Mouse (Mus musculus): ENCODE data around the gene Cntnap2. TPM values are rescaled to one million over a fixed set of nuclear protein-coding genes. Genes with fewer than 3 reads are reported as not detected.
"Not testable (repeated sequence)": the region's sequence is repeated elsewhere in the genome, so short reads cannot be mapped to it uniquely, and the experiment has no call there.

The Cntnap2 gene
- polyA plus RNA-seq, 1 experiment from 2014 or later: 4.7 TPM

GRCm38 (mm10) chr6:47050319-47051222 lies 1991.4 kb downstream of the Cntnap2 start:
- Histone ChIP-seq H3K4me3 (no peak overlapping the region), H3K27me3 (peaks cover 3% of the 10 kb centered on the region; the same call in 1 of the 2 replicates), H3K9ac (no peak overlapping the region), H3K4me1 (no peaks in the 10 kb centered on the region), H3K4me2 (replicated peaks) (no peak overlapping the region), H3K9me3 (no peaks in the 10 kb centered on the region), H3K27ac (no peak overlapping the region), H3K36me3 (no peaks in the 10 kb centered on the region)
- no peak for ATAC-seq (ENCODE audit: low FRiP score, low read depth)
- WGBS: 66% methylated on average over 7 of the region's 7 CpGs

- no peak overlapping the region for H3K4me3 ChIP-seq
- no peaks in the 10 kb centered on the region for H3K4me1 ChIP-seq
- no peak overlapping the region for H3K27ac ChIP-seq
- no peaks in the 10 kb centered on the region for H3K36me3 ChIP-seq
- H3K27me3 ChIP-seq: no peaks in the 10 kb centered on the region
- H3K9me3 ChIP-seq: no peaks in the 10 kb centered on the region
- ATAC-seq (ENCODE audit: low FRiP score, low read depth): no peak
- 84% methylated on average over 3 of the region's 3 CpGs for WGBS
- H3K9ac ChIP-seq: no peak overlapping the region
- H3K4me2 ChIP-seq (replicated peaks): no peak overlapping the region
These were observed 2002.2 kb downstream of the Cntnap2 start for GRCm38 (mm10) chr6:47061341-47061740.

GRCm38 (mm10) chr6:47089998-47090397 lies 2030.8 kb downstream of the Cntnap2 start:
- Histone ChIP-seq H3K27me3 (no peaks in the 10 kb centered on the region), H3K27ac (no peak overlapping the region), H3K4me1 (no peaks in the 10 kb centered on the region), H3K9ac (no peak overlapping the region), H3K4me2 (replicated peaks) (no peak overlapping the region), H3K9me3 (no peaks in the 10 kb centered on the region), H3K36me3 (no peaks in the 10 kb centered on the region), H3K4me3 (no peak overlapping the region)
- no peak for ATAC-seq (ENCODE audit: low FRiP score, low read depth)
- WGBS: 57% methylated on average over 4 of the region's 4 CpGs

GRCm38 (mm10) chr6:47104951-47105350 lies 2045.8 kb downstream of the Cntnap2 start:
- no peaks in the 10 kb centered on the region for H3K27me3 ChIP-seq
- H3K4me3 ChIP-seq: no peak overlapping the region
- H3K9ac ChIP-seq: no peak overlapping the region
- no peak overlapping the region for H3K4me2 ChIP-seq (replicated peaks)
- H3K36me3 ChIP-seq: no peaks in the 10 kb centered on the region
- 38% methylated on average over 1 of the region's 1 CpGs for WGBS
- no peak for ATAC-seq (ENCODE audit: low FRiP score, low read depth)
- no peaks in the 10 kb centered on the region for H3K9me3 ChIP-seq
- H3K27ac ChIP-seq: no peak overlapping the region
- no peaks in the 10 kb centered on the region for H3K4me1 ChIP-seq

GRCm38 (mm10) chr6:47109582-47110220 lies 2050.5 kb downstream of the Cntnap2 start:
- Histone ChIP-seq H3K4me3 (no peak overlapping the region), H3K27me3 (no peaks in the 10 kb centered on the region), H3K4me1 (no peaks in the 10 kb centered on the region), H3K4me2 (replicated peaks) (no peak overlapping the region), H3K27ac (no peak overlapping the region), H3K36me3 (no peaks in the 10 kb centered on the region), H3K9ac (no peak overlapping the region), H3K9me3 (no peaks in the 10 kb centered on the region)
- ATAC-seq (ENCODE audit: low FRiP score, low read depth): no peak
- 35% methylated on average over 6 of the region's 6 CpGs for WGBS

GRCm38 (mm10) chr6:47134063-47134462 lies 2074.9 kb downstream of the Cntnap2 start:
- not testable (repeated sequence) for H3K9ac ChIP-seq; H3K27ac ChIP-seq; H3K4me1 ChIP-seq; H3K9me3 ChIP-seq; H3K27me3 ChIP-seq; H3K4me2 ChIP-seq (replicated peaks); H3K36me3 ChIP-seq; ATAC-seq (ENCODE audit: low FRiP score, low read depth); H3K4me3 ChIP-seq
- no CpG with 5 or more reads among the region's 1 CpGs for WGBS

GRCm38 (mm10) chr6:47153018-47153417 lies 2093.9 kb downstream of the Cntnap2 start:
- H3K9ac ChIP-seq; H3K4me3 ChIP-seq; ATAC-seq (ENCODE audit: low FRiP score, low read depth); H3K27me3 ChIP-seq; H3K9me3 ChIP-seq; H3K36me3 ChIP-seq; H3K27ac ChIP-seq; H3K4me1 ChIP-seq; H3K4me2 ChIP-seq (replicated peaks): not testable (repeated sequence)
- no CpG with 5 or more reads among the region's 1 CpGs for WGBS

- not testable (repeated sequence) for H3K9ac ChIP-seq; H3K36me3 ChIP-seq; ATAC-seq (ENCODE audit: low FRiP score, low read depth); H3K27ac ChIP-seq; H3K4me1 ChIP-seq; H3K9me3 ChIP-seq; H3K27me3 ChIP-seq; H3K4me2 ChIP-seq (replicated peaks); H3K4me3 ChIP-seq
- 46% methylated on average over 8 of the region's 8 CpGs for WGBS
These were observed 2115.6 kb downstream of the Cntnap2 start for GRCm38 (mm10) chr6:47174580-47175294.

- peak overlapping the region; percentile 40 for H3K4me2 ChIP-seq (replicated peaks)
- WGBS: 16% methylated on average over 10 of the region's 10 CpGs
- not testable (repeated sequence) for H3K9ac ChIP-seq; H3K4me3 ChIP-seq; H3K4me1 ChIP-seq; ATAC-seq (ENCODE audit: low FRiP score, low read depth); H3K27me3 ChIP-seq; H3K9me3 ChIP-seq; H3K27ac ChIP-seq; H3K36me3 ChIP-seq
These were observed 2116.4 kb downstream of the Cntnap2 start for GRCm38 (mm10) chr6:47175356-47176156.

- H3K9ac ChIP-seq; H3K4me1 ChIP-seq; ATAC-seq (ENCODE audit: low FRiP score, low read depth); H3K4me2 ChIP-seq (replicated peaks); H3K36me3 ChIP-seq; H3K4me3 ChIP-seq; H3K27ac ChIP-seq; H3K9me3 ChIP-seq; H3K27me3 ChIP-seq: not testable (repeated sequence)
- 67% methylated on average over 3 of the region's 3 CpGs for WGBS
These were observed 2117.0 kb downstream of the Cntnap2 start for GRCm38 (mm10) chr6:47176157-47176555.

GRCm38 (mm10) chr6:47181372-47181771 lies 2122.2 kb downstream of the Cntnap2 start:
- not testable (repeated sequence) for H3K9me3 ChIP-seq; H3K27me3 ChIP-seq; ATAC-seq (ENCODE audit: low FRiP score, low read depth); H3K4me1 ChIP-seq; H3K27ac ChIP-seq; H3K4me3 ChIP-seq; H3K9ac ChIP-seq; H3K4me2 ChIP-seq (replicated peaks); H3K36me3 ChIP-seq
- WGBS: 74% methylated on average over 5 of the region's 5 CpGs
